Mouse (Mus musculus): ENCODE results near the gene Spast. TPM values are rescaled to one million over a fixed set of nuclear protein-coding genes. Genes with fewer than 3 reads are reported as not detected.

The Spast gene
- total and polyA plus RNA-seq, 2 experiments from 2014 or later = 25.3 to 96.7 TPM

DNA sequence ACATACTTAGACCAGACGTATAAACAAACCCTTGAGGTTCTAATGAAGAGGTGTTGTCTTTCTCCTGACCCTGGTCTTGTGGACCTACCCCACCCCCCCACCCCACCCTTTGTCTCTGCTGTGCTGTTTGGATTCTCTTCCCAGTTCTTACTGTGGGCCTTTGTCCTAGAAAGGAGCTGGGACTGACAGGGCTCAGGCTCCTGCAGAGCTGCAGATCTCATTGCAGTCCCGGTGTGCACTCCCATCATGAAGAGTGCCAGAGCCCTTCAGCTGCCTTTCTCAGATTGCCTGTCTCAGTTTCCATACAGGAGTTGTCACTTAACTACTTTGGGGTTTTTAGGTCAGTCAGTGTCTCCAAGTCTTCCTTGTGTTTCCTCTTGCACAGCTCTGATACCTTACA lies 81.9 kb downstream of the Spast start:
- no peak overlapping the region for H3K27ac ChIP-seq
- no peaks in the 10 kb centered on the region for H3K9me3 ChIP-seq (ENCODE audit: low read length)
- H3K4me1 ChIP-seq (ENCODE audit: insufficient read depth, low read length) = no peaks in the 10 kb centered on the region
- TF ChIP-seq CTCF (IDR thresholded peaks at IDR 0.05; ENCODE audit: low read depth) = no peak
- no peak for DNase-seq (ENCODE audit: low spot score)
- ATAC-seq = no peak
- 61% methylated on average over 2 of the region's 2 CpGs for WGBS
- H3K27me3 ChIP-seq (ENCODE audit: insufficient read depth, low read length) = no peaks in the 10 kb centered on the region
- no peak overlapping the region for H3K4me2 ChIP-seq (ENCODE audit: low read depth, low read length)
- H3K9ac ChIP-seq (replicated peaks; ENCODE audit: low read length) = no peak overlapping the region
- H3K4me3 ChIP-seq (ENCODE audit: low read length) = no peak overlapping the region
- peaks cover 29% of the 10 kb centered on the region for H3K36me3 ChIP-seq (ENCODE audit: insufficient read depth, low read length)

DNA sequence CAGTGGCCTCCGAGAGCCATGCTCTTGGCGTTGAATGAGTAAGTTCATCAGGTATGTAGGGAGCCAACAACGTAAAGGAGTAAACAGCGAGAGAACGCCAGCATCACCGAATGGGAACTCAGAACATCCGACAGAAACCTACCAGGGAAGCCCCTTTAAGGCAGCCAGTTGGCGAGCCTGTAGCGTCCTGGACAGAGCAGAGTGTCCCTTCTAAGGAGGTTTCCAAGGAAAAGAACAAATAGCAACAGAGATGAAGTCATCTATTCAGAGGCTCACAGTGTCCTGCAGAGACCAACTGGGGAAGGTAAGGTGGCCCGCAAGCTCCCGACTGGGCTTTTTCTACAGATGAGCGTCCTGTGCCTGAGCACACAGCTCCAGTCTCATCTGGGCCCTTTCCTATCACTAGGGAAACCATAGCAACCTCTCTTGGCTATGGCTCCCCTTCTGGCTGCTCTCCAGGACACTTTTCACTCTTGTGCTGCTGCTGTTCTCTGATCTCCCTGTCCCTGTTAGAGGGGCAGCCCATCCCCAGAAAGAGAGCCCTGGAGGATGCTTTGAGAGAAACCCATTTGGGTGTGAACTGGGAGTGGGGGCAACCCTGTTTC lies 85.7 kb downstream of the Spast start:
- WGBS = 33% methylated on average over 12 of the region's 12 CpGs
- H3K4me2 ChIP-seq (ENCODE audit: low read depth, low read length) = no peak overlapping the region
- H3K4me1 ChIP-seq (ENCODE audit: insufficient read depth, low read length) = no peaks in the 10 kb centered on the region
- H3K27ac ChIP-seq = peak overlapping the region; percentile 11; the same call in 1 of the 2 replicates
- no peak overlapping the region for H3K4me3 ChIP-seq (ENCODE audit: low read length)
- TF ChIP-seq CTCF (IDR thresholded peaks at IDR 0.05; ENCODE audit: low read depth) = no peak; the same call in 1 of the 2 replicates
- DNase-seq (ENCODE audit: low spot score) = peak; percentile 83
- no peak overlapping the region for H3K9ac ChIP-seq (replicated peaks; ENCODE audit: low read length)
- peak; percentile 90 for ATAC-seq
- no peaks in the 10 kb centered on the region for H3K27me3 ChIP-seq (ENCODE audit: insufficient read depth, low read length)
- H3K36me3 ChIP-seq (ENCODE audit: insufficient read depth, low read length) = peaks cover 24% of the 10 kb centered on the region
- no peaks in the 10 kb centered on the region for H3K9me3 ChIP-seq (ENCODE audit: low read length)

GRCm38 (mm10) chr17:74430074-74430473 lies 91.3 kb downstream of the Spast start:
- Histone ChIP-seq H3K36me3 (ENCODE audit: insufficient read depth, low read length) (peaks cover 7% of the 10 kb centered on the region), H3K4me2 (ENCODE audit: low read depth, low read length) (no peak overlapping the region), H3K27me3 (ENCODE audit: insufficient read depth, low read length) (no peaks in the 10 kb centered on the region), H3K27ac (no peak overlapping the region), H3K9ac (replicated peaks; ENCODE audit: low read length) (no peak overlapping the region), H3K4me3 (ENCODE audit: low read length) (no peak overlapping the region), H3K9me3 (ENCODE audit: low read length) (no peaks in the 10 kb centered on the region), H3K4me1 (ENCODE audit: insufficient read depth, low read length) (no peaks in the 10 kb centered on the region)
- no peak for ATAC-seq
- DNase-seq (ENCODE audit: low spot score) = no peak
- no peak for TF ChIP-seq CTCF (IDR thresholded peaks at IDR 0.05; ENCODE audit: low read depth)
- 87% methylated on average over 8 of the region's 8 CpGs for WGBS

DNA sequence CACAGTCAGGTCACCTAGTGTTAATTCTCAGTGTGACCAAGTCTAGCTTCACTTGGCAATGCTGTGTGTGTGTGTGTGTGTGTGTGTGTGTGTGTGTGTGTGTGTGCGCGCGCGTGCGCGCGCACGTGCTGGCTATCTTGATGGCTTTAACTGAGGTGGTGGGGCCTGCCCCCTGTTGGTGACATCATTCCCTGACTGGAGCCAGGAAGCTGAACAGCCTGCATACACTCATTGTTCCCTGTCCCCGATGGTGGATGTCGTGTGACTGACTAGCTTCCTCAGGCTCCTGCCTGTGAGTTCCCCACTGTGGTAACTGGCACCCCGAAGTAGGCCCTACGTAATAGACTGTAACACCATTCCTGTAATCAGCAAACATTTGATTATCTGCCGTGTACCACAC lies 92.7 kb downstream of the Spast start:
- H3K4me3 ChIP-seq (ENCODE audit: low read length) = no peak overlapping the region
- DNase-seq (ENCODE audit: low spot score) = peak; percentile 6
- H3K9ac ChIP-seq (replicated peaks; ENCODE audit: low read length) = no peak overlapping the region
- TF ChIP-seq CTCF (IDR thresholded peaks at IDR 0.05; ENCODE audit: low read depth) = peak; percentile 31
- no peak overlapping the region for H3K4me2 ChIP-seq (ENCODE audit: low read depth, low read length)
- H3K27me3 ChIP-seq (ENCODE audit: insufficient read depth, low read length) = no peaks in the 10 kb centered on the region
- ATAC-seq = peak; percentile 43
- WGBS = 63% methylated on average over 13 of the region's 13 CpGs
- H3K9me3 ChIP-seq (ENCODE audit: low read length) = no peaks in the 10 kb centered on the region
- H3K4me1 ChIP-seq (ENCODE audit: insufficient read depth, low read length) = no peaks in the 10 kb centered on the region
- no peak overlapping the region for H3K27ac ChIP-seq
- H3K36me3 ChIP-seq (ENCODE audit: insufficient read depth, low read length) = peaks cover 7% of the 10 kb centered on the region

- WGBS = 86% methylated on average over 5 of the region's 5 CpGs
- H3K27ac ChIP-seq = no peak overlapping the region
Measured at GRCm38 (mm10) chr17:74432631-74433030, 93.8 kb downstream of the Spast start.

GRCm38 (mm10) chr17:74437762-74438161 lies 99.0 kb downstream of the Spast start:
- no peak overlapping the region for H3K27ac ChIP-seq
- WGBS = 86% methylated on average over 9 of the region's 9 CpGs
- no peak for TF ChIP-seq CTCF (IDR thresholded peaks at IDR 0.05; ENCODE audit: low read depth)
- H3K27me3 ChIP-seq (ENCODE audit: insufficient read depth, low read length) = no peaks in the 10 kb centered on the region
- H3K9me3 ChIP-seq (ENCODE audit: low read length) = no peaks in the 10 kb centered on the region
- no peak for ATAC-seq
- H3K9ac ChIP-seq (replicated peaks; ENCODE audit: low read length) = no peak overlapping the region
- no peak overlapping the region for H3K4me3 ChIP-seq (ENCODE audit: low read length)
- no peaks in the 10 kb centered on the region for H3K36me3 ChIP-seq (ENCODE audit: insufficient read depth, low read length)
- H3K4me1 ChIP-seq (ENCODE audit: insufficient read depth, low read length) = no peaks in the 10 kb centered on the region
- H3K4me2 ChIP-seq (ENCODE audit: low read depth, low read length) = no peak overlapping the region
- no peak for DNase-seq (ENCODE audit: low spot score)

More at GRCm38 (mm10) chr17:74432631-74433030, 93.8 kb downstream of the Spast start:
- no peak overlapping the region for H3K4me2 ChIP-seq (ENCODE audit: low read depth, low read length)
- no peaks in the 10 kb centered on the region for H3K9me3 ChIP-seq (ENCODE audit: low read length)
- no peak overlapping the region for H3K4me3 ChIP-seq (ENCODE audit: low read length)
- H3K36me3 ChIP-seq (ENCODE audit: insufficient read depth, low read length) = no peaks in the 10 kb centered on the region
- no peak for DNase-seq (ENCODE audit: low spot score)
- no peaks in the 10 kb centered on the region for H3K4me1 ChIP-seq (ENCODE audit: insufficient read depth, low read length)
- no peaks in the 10 kb centered on the region for H3K27me3 ChIP-seq (ENCODE audit: insufficient read depth, low read length)
- no peak for ATAC-seq
- H3K9ac ChIP-seq (replicated peaks; ENCODE audit: low read length) = no peak overlapping the region
- TF ChIP-seq CTCF (IDR thresholded peaks at IDR 0.05; ENCODE audit: low read depth) = no peak

- Histone ChIP-seq H3K9ac (replicated peaks; ENCODE audit: low read length) (no peak overlapping the region), H3K27ac (no peak overlapping the region), H3K36me3 (ENCODE audit: insufficient read depth, low read length) (no peaks in the 10 kb centered on the region), H3K9me3 (ENCODE audit: low read length) (no peaks in the 10 kb centered on the region), H3K4me1 (ENCODE audit: insufficient read depth, low read length) (no peaks in the 10 kb centered on the region), H3K4me2 (ENCODE audit: low read depth, low read length) (no peak overlapping the region), H3K27me3 (ENCODE audit: insufficient read depth, low read length) (no peaks in the 10 kb centered on the region), H3K4me3 (ENCODE audit: low read length) (no peak overlapping the region)
- WGBS = 77% methylated on average over 5 of the region's 5 CpGs
- no peak for DNase-seq (ENCODE audit: low spot score)
- no peak for ATAC-seq
- TF ChIP-seq CTCF (IDR thresholded peaks at IDR 0.05; ENCODE audit: low read depth) = no peak
Measured at GRCm38 (mm10) chr17:74440486-74440885, 101.7 kb downstream of the Spast start.

Other genes starting within 250 kb of the Spast start
- 51.9 and 60.2 TPM in 2 replicates for gene Memo1, start 43.5 kb upstream of the Spast start, total RNA-seq (2014; rRNA removed)
- gene Memo1, start 43.5 kb upstream of the Spast start, polyA plus RNA-seq (2015; fragmentation: Nextera tagmentation; extraction: Ambion mirVana) = 46.3 and 46.4 TPM in 2 replicates
- 42.5 and 49.9 TPM in 2 replicates for gene Dpy30, start 15.0 kb upstream of the Spast start, total RNA-seq (2014; rRNA removed)
- 253 and 256 TPM in 2 replicates for gene Dpy30, start 15.0 kb upstream of the Spast start, polyA plus RNA-seq (2015; fragmentation: Nextera tagmentation; extraction: Ambion mirVana)
- 22.1 and 23.5 TPM in 2 replicates for gene Slc30a6, start 56.6 kb downstream of the Spast start, total RNA-seq (2014; rRNA removed)
- 25.6 and 26.9 TPM in 2 replicates for gene Slc30a6, start 56.6 kb downstream of the Spast start, polyA plus RNA-seq (2015; fragmentation: Nextera tagmentation; extraction: Ambion mirVana)
- gene Nlrc4, start 120.2 kb downstream of the Spast start, total RNA-seq (2014; rRNA removed) = 0.37 TPM in 1 of 2 replicates, not detected in the other
- gene Nlrc4, start 120.2 kb downstream of the Spast start, polyA plus RNA-seq (2015; fragmentation: Nextera tagmentation; extraction: Ambion mirVana) = 0.24 and 0.38 TPM in 2 replicates
- 32.1 and 43.3 TPM in 2 replicates for gene Yipf4, start 150.5 kb downstream of the Spast start, total RNA-seq (2014; rRNA removed)
- gene Yipf4, start 150.5 kb downstream of the Spast start, polyA plus RNA-seq (2015; fragmentation: Nextera tagmentation; extraction: Ambion mirVana) = 53.5 and 55.2 TPM in 2 replicates
- 137 and 152 TPM in 2 replicates for gene Birc6, start 189.3 kb downstream of the Spast start, total RNA-seq (2014; rRNA removed)
- 96.6 and 107 TPM in 2 replicates for gene Birc6, start 189.3 kb downstream of the Spast start, polyA plus RNA-seq (2015; fragmentation: Nextera tagmentation; extraction: Ambion mirVana)

Measured in hindbrain, postnatal 0 days (tissue).